Mouse (Mus musculus) small intestine, adult 2 months (tissue): ENCODE results near the gene Tnfrsf11a.

Source experiments
- CTCF ChIP-seq: fragments of 200-500 bp; IDR thresholded peaks from 2 replicates; pipeline ENCODE4 v1.5.1; 2012; ENCODE audit warnings: low read depth, mild to moderate bottlenecking, control low read depth, inconsistent platforms, low read length, moderate library complexity, mixed read lengths; ENCODE audit not compliant: insufficient replicate concordance, insufficient read length; ENCODE audit errors: extremely low read depth
- POLR2A ChIP-seq: fragments of 200-500 bp; IDR thresholded peaks from 2 replicates; pipeline ENCODE4 v1.6.1; 2012; ENCODE audit warnings: low read depth, mild to moderate bottlenecking, control low read depth, inconsistent platforms, low read length, moderate library complexity

GRCm38 (mm10) chr1:105819031-105819430 lies 38.5 kb downstream of the Tnfrsf11a start:
- TF ChIP-seq CTCF, result no peak
- TF ChIP-seq POLR2A, result no peak
